Mouse (Mus musculus): ENCODE measurements around the gene Ppp2r5d. TPM values are rescaled to one million over a fixed set of nuclear protein-coding genes. Genes with fewer than 3 reads are reported as not detected.

The Ppp2r5d gene
- 105 and 111 TPM in 2 replicates for polyA plus RNA-seq (2012; rRNA removed)

GRCm38 (mm10) chr17:46704887-46705835 is at the start of gene Ppp2r5d:
TSS of gene Ppp2r5d (minus strand) at chr17:46705111.

GRCm38 (mm10) chr17:46751794-46752556 is 47.1 kb upstream of the Ppp2r5d start, which contains the start of gene Cnpy3:
TSS of gene Cnpy3 (minus strand) at chr17:46752214.

GRCm38 (mm10) chr17:46728904-46729318 is 24.0 kb upstream of the Ppp2r5d start, which contains the start of gene Gnmt:
TSS of gene Gnmt (minus strand) at chr17:46729168.

GRCm38 (mm10) chr17:46710959-46711597 is 6.2 kb upstream of the Ppp2r5d start, which contains the start of gene Pex6:
TSS of gene Pex6 (plus strand) at chr17:46711463.

GRCm38 (mm10) chr17:46680760-46681373 is 24.0 kb downstream of the Ppp2r5d start, which contains the start of gene Klhdc3:
TSS of gene Klhdc3 (minus strand) at chr17:46680914.

GRCm38 (mm10) chr17:46678416-46678815 is 26.5 kb downstream of the Ppp2r5d start, which contains the start of gene Mea1:
TSS of gene Mea1 (plus strand) at chr17:46678793.

GRCm38 (mm10) chr17:46673850-46674529 is 30.9 kb downstream of the Ppp2r5d start, which contains the start of gene Rrp36:
TSS of gene Rrp36 (minus strand) at chr17:46674352.

GRCm38 (mm10) chr17:46650232-46651031 is 54.5 kb downstream of the Ppp2r5d start, which contains the start of gene Cul7:
TSS of gene Cul7 (plus strand) at chr17:46650337.

GRCm38 (mm10) chr17:46645561-46646321 is 59.2 kb downstream of the Ppp2r5d start, which contains the start of the genes Klc4 and Mrpl2:
TSS of gene Klc4 (minus strand) at chr17:46646022.
TSS of gene Mrpl2 (plus strand) at chr17:46646229.

Other genes with a start within 250 kb of the Ppp2r5d start
- gene Ttbk1, start 217.4 kb downstream of the Ppp2r5d start, polyA plus RNA-seq (2012; rRNA removed): 20.1 and 21.0 TPM in 2 replicates
- gene Dnph1, start 208.4 kb downstream of the Ppp2r5d start, polyA plus RNA-seq (2012; rRNA removed): 22.5 and 29.6 TPM in 2 replicates
- 37.0 and 39.7 TPM in 2 replicates for gene Cul9, start 158.7 kb downstream of the Ppp2r5d start, polyA plus RNA-seq (2012; rRNA removed)
- gene Srf, start 148.9 kb downstream of the Ppp2r5d start, polyA plus RNA-seq (2012; rRNA removed): 63.0 and 64.7 TPM in 2 replicates
- 27.6 and 39.1 TPM in 2 replicates for gene Ptk7, start 75.6 kb downstream of the Ppp2r5d start, polyA plus RNA-seq (2012; rRNA removed)
- 35.0 and 37.2 TPM in 2 replicates for gene Klc4, start 59.1 kb downstream of the Ppp2r5d start, polyA plus RNA-seq (2012; rRNA removed)
- gene Mrpl2, start 58.9 kb downstream of the Ppp2r5d start, polyA plus RNA-seq (2012; rRNA removed): 57.1 and 58.5 TPM in 2 replicates
- 79.9 and 93.7 TPM in 2 replicates for gene Cul7, start 54.8 kb downstream of the Ppp2r5d start, polyA plus RNA-seq (2012; rRNA removed)
- 36.2 and 40.8 TPM in 2 replicates for gene Rrp36, start 30.8 kb downstream of the Ppp2r5d start, polyA plus RNA-seq (2012; rRNA removed)
- gene Mea1, start 26.3 kb downstream of the Ppp2r5d start, polyA plus RNA-seq (2012; rRNA removed): 168 and 171 TPM in 2 replicates
- gene Klhdc3, start 24.2 kb downstream of the Ppp2r5d start, polyA plus RNA-seq (2012; rRNA removed): 140 and 150 TPM in 2 replicates
- gene Pex6, start 6.4 kb upstream of the Ppp2r5d start, polyA plus RNA-seq (2012; rRNA removed): 42.6 and 47.2 TPM in 2 replicates
- 1.8 and 2.8 TPM in 2 replicates for gene Gnmt, start 24.1 kb upstream of the Ppp2r5d start, polyA plus RNA-seq (2012; rRNA removed)
- gene Cnpy3, start 47.1 kb upstream of the Ppp2r5d start, polyA plus RNA-seq (2012; rRNA removed): 53.5 and 59.9 TPM in 2 replicates
- gene Ptcra, start 58.6 kb upstream of the Ppp2r5d start, polyA plus RNA-seq (2012; rRNA removed): 0.04 TPM in 1 of 2 replicates, not detected in the other
- gene 2310039H08Rik, start 67.5 kb upstream of the Ppp2r5d start, polyA plus RNA-seq (2012; rRNA removed): 64.8 and 67.4 TPM in 2 replicates
- 88.2 and 89.8 TPM in 2 replicates for gene Rpl7l1, start 77.6 kb upstream of the Ppp2r5d start, polyA plus RNA-seq (2012; rRNA removed)
- gene Bicral, start 153.4 kb upstream of the Ppp2r5d start, polyA plus RNA-seq (2012; rRNA removed): 17.7 and 20.6 TPM in 2 replicates
- 34.7 and 37.5 TPM in 2 replicates for gene Tbcc, start 185.6 kb upstream of the Ppp2r5d start, polyA plus RNA-seq (2012; rRNA removed)
- 0.05 TPM in 2 replicates for gene Prph2, start 205.3 kb upstream of the Ppp2r5d start, polyA plus RNA-seq (2012; rRNA removed)